Mouse (Mus musculus): ENCODE data around the gene Lrrk1.

The Lrrk1 gene

DNA sequence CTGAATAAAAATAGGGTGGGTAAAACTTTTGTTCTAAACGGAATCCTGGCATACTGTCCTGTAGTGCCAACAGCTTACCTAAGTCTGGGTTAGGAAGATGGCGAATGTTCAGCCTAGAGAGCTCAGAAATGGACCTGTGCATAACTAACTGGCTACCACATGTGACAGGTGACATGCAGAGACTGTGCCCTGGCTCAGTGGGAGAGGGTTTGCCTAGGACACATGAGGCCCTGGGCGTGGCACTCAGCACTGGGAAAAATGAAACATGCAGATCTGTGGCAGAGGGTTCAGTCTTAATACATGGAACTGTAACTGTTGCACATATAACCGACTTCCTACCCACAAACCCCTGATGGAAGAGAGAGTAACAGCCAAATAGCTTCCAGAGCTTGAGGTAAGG lies 204.1 kb downstream of the Lrrk1 start:
- peak; percentile 47 for DNase-seq (ENCODE audit: low read depth)

DNA sequence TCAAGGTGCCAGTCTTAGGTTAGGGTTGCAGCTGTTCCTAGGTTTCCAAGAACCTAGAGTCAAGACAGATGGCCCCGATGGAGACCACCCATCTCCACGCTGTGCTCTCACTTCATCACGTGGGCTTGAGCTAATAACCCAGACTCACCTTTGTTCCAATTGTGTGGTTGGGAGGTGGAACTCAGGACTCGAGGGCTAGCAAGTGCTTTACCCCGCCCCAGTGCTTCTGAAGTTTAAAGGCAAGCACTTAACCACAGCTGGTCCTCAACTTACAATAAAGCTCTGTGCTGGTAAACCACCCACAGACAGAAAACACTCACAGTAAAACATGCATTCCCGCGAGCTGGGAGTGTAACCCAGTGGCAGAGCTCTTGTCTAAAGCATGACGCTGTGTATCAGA lies 204.7 kb downstream of the Lrrk1 start:
- DNase-seq (ENCODE audit: low read depth): peak; percentile 67

DNA sequence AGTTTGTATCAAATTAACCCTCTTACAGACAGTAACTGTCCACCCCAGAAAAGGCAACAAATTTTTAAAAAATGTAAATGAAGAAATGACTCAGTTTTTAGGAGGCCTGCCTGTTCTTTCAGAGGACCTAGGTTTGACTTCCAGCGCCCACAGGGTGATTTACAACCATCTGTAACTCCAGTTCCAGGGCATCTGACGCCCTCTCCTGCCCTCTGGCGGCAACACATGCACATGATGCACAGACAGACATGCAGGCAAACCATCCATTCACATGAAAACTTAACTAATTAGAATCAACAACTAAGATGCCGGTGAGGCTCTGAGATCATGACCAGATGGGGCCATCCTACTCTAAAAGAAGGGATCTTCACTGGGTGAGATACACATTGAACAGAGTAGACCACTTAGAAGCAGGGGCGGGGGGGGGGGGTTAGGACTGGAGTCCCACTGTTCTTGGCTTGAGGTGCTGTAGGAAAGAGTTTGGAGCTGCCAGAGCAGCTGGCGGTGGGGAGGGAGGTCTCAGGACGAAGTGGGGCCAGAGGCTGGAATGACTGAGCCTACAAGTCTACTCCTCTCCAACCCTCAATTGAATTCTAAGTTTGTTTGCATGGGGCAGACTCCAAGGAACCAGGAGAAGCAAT lies 206.0 kb downstream of the Lrrk1 start:
- DNase-seq (ENCODE audit: low read depth): no peak

DNA sequence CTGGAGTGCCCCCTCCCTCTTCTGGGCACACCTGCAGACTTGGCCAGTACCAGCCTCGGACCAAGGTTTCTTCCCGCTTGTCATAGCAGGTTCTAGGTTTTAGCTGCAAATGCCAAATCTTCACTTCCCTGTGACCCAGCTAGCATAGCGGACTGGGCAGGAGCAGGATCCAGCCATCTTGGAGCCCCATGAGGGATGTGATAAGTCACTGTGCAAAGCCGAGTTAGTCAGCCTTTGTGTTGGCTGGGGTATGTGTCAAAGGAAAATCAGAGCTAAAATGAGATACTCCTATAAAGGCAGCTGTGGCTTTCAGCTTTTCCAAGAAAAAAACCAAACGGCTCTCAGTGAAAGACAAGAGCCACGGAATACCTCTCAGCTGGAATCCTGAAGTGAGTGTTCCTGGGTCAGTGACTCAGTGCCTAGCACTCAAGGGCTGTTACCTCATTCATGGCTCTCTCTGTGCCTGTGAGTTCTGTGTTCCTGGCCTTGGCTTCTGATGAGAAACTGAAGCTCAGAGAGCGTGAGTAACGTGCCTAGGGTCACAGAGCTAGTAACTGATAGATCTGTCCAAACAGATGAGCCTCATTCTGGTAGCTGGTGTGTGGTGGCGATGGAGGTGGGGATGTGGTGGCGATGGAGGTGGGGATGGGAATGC lies 207.3 kb downstream of the Lrrk1 start:
- DNase-seq (ENCODE audit: low read depth): peak; percentile 72

DNA sequence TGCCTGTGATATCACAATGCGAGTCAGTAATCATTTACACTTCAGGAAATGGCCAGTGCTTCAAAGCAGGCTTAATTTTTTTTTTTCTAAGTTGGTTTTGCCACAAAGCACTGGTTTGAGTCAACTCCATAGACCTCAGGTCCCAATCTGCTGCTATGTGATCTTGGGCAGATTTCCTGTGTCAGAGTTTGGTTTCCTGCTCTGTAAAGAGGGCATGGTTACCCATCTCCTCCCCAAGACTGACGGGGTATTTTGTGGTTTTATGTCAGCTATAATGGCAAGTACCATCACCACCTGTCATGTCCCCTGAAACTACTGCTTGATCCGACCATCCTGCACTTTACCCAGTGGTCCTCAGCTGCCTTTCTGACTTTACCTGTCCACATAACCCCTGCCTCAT lies 207.9 kb downstream of the Lrrk1 start:
- peak; percentile 90 for DNase-seq (ENCODE audit: low read depth)

DNA sequence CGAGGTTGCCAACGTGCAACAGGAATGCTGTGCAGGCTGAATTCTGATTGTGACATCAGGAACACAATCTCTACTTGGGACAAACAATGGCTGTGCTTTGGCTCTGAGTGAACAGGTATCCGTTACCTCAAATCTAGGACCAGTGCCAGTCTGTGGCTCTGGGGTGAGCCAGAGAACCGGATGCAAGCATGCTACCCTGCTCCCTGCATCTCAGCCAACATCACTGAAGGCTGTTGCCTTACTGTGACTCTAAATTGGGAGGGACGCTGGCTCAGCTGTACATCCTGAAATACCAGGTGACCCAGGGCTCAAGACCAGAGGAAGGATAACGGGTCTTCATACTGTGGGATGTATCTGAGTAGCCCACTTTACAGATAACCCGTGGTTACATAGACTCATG lies 208.4 kb downstream of the Lrrk1 start:
- DNase-seq (ENCODE audit: low read depth): peak; percentile 76

DNA sequence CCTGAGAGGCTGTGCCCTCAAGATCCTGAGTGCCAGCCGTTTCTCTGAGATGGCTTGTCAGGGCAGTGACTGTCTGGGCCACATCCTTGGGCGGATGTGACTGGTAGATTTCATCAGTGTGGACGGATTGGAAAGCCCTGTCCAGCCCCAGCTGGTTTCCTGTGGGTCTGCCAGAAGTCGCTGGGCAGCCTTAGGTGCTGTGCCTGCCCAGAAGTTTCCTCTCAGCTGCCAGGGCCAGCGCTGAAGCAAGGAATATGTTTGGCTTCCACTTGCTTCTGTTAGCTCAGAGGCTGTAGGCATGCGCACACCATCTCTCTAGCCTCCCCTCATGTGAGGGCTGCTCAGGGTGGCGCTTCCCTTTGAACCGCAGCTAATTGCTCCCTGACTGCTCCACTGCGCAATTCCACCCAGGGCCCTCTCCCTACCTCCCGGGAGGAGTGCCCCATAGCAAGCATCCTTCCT lies 209.0 kb downstream of the Lrrk1 start:
- DNase-seq (ENCODE audit: low read depth): peak; percentile 66

DNA sequence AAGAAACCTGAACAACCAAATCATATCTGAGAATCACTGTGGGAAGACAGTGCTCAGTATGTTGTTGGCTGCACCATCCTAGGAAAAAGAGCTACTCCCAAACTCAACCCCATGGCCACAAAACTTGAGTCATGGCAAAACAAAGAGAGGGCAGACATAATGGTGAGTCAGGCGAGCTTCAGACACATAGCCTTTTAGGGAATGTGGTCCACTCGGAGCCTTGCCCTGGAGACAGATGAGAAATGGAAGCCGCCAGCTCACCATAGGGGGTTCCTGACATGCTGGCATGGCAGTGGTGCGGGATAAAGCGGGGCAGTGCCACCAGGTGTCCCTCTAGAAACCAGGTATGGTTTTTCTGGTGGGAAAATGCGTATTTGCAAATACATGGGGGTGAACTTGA lies 210.0 kb downstream of the Lrrk1 start:
- no peak for DNase-seq (ENCODE audit: low read depth)

DNA sequence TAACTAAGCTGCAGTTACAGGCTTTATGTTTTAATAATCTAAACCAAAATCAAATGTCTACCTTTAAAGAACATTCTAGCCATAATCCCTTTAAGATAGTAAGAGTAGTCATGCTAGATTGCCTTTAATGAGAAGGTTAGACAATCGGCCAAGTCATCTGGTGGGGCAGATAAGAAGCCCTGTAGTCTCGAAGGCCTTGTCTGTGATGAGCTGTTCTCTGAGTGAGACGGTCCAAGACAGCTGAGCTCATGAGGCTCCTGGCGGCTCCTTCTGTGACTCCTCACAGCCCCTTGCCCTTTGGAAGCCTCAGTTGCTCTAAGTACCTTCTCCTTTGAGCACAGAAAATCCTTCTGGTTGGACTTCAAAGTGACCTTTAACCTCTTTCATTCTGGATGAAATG lies 211.2 kb downstream of the Lrrk1 start:
- no peak for DNase-seq (ENCODE audit: low read depth)
